Mouse (Mus musculus): ENCODE results near the gene Pde10a. TPM values are rescaled to one million over a fixed set of nuclear protein-coding genes. Genes with fewer than 3 reads are reported as not detected.

The Pde10a gene
- total and polyA plus RNA-seq, 3 experiments, result 0.04 to 0.41 (median 0.21) TPM

- Histone ChIP-seq H3K27me3 (replicated peaks) (no peaks in the 10 kb centered on the region), H3K4me2 (ENCODE audit: insufficient read depth, low read depth, poor library complexity, severe bottlenecking) (no peak overlapping the region), H3K4me3 (replicated peaks in 1 of 3; ENCODE audit: low read depth in 2 of 3, low read length in 2 of 3, poor library complexity in 1 of 3) (no peak overlapping the region), H3K36me3 (replicated peaks in 1 of 2; ENCODE audit: control insufficient read depth in 1 of 2, insufficient read depth in 1 of 2, low read length in 1 of 2) (no peaks in the 10 kb centered on the region), H3K9ac (ENCODE audit: insufficient read depth, low read depth) (no peak overlapping the region), H3K9me3 (replicated peaks; ENCODE audit: low read length) (no peaks in the 10 kb centered on the region), H3K79me2 (replicated peaks; ENCODE audit: control insufficient read depth, extremely low read depth, insufficient read depth, poor library complexity, severe bottlenecking) (no peaks in the 10 kb centered on the region), H3K27ac (ENCODE audit: insufficient read depth, low read depth) (no peak overlapping the region), H3K4me1 (ENCODE audit: control insufficient read depth in 1 of 2, insufficient read depth in 2 of 2) (peaks cover 0 to 34% of the 10 kb centered on the region in 2 experiments; a peak in 2 of 4 replicates)
- DNase-seq (ENCODE audit: extremely low read depth), result no peak
- TF ChIP-seq RAD21 (IDR thresholded peaks at IDR 0.05; ENCODE audit: low read depth, low read length) (no peak), MAFK (IDR thresholded peaks at IDR 0.05; ENCODE audit: insufficient replicate concordance, low read length) (no peak), MAX (IDR thresholded peaks at IDR 0.05; ENCODE audit: low read length) (no peak), POLR2A (IDR thresholded peaks at IDR 0.05; ENCODE audit: low read depth, low read length) (no peak), CHD2 (IDR thresholded peaks at IDR 0.05; ENCODE audit: low read length) (no peak), TBP (conservative IDR thresholded peaks at IDR 0.05; ENCODE audit: low read depth, low read length) (no peak), ELF1 (IDR thresholded peaks at IDR 0.05; ENCODE audit: low read depth, low read length) (no peak), IRF4 (IDR thresholded peaks at IDR 0.05; ENCODE audit: low read depth, low read length) (no peak), SIN3A (IDR thresholded peaks at IDR 0.05; ENCODE audit: low read length) (no peak), SMC3 (IDR thresholded peaks at IDR 0.05; ENCODE audit: low read depth, low read length) (no peak), POLR2AphosphoS2 (IDR thresholded peaks at IDR 0.05; ENCODE audit: low read depth, low read length) (no peak), RCOR1 (conservative IDR thresholded peaks at IDR 0.05; ENCODE audit: low read depth, low read length) (no peak), BHLHE40 (IDR thresholded peaks at IDR 0.05; ENCODE audit: low read depth, low read length) (no peak), E2F4 (IDR thresholded peaks at IDR 0.05; ENCODE audit: insufficient replicate concordance, low read depth, low read length) (no peak), ZNF384 (IDR thresholded peaks at IDR 0.05; ENCODE audit: low read depth, low read length) (no peak), MXI1 (IDR thresholded peaks at IDR 0.05; ENCODE audit: low read depth, low read length) (no peak), UBTF (IDR thresholded peaks at IDR 0.05; ENCODE audit: low read depth, low read length) (no peak)
- in situ Hi-C loops (cut with MboI; ENCODE audit: low pct_ligation_motif_present, low pct_unique_long_range_greater_than_20kb, low sequenced_read_pairs), result no loop called here
- dilution Hi-C loops (cut with MboI; ENCODE audit: extremely low pct_ligation_motif_present, extremely low pct_unique_long_range_greater_than_20kb, low sequenced_read_pairs), result no loop called here
Measured at GRCm38 (mm10) chr17:8841897-8842540, 316.8 kb downstream of the Pde10a start.

DNA sequence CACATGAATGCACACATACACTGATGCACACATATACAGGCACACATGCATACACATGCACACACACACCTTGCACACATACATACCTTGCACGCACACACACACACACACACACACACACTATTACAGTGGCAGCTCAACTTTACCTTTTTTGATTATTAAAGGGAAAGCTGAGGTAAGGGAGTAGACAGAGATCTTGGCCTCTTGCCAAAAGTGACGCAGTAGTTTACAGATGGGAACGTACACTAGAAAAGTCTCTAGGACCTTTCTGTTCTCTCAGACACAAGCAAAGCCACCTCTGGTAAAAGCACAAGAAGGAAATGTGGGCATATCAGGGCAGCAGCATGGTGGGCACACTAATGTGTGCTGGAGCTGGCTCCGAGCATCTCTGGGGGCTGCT, 317.5 kb downstream of the Pde10a start:
- no peaks in the 10 kb centered on the region for H3K27me3 ChIP-seq (replicated peaks)
- no peaks in the 10 kb centered on the region for H3K9me3 ChIP-seq (replicated peaks; ENCODE audit: low read length)
- no peaks in the 10 kb centered on the region for H3K36me3 ChIP-seq (replicated peaks in 1 of 2; ENCODE audit: control insufficient read depth in 1 of 2, insufficient read depth in 1 of 2, low read length in 1 of 2)
- DNase-seq (ENCODE audit: extremely low read depth), result no peak
- in situ Hi-C loops (cut with MboI; ENCODE audit: low pct_ligation_motif_present, low pct_unique_long_range_greater_than_20kb, low sequenced_read_pairs) (no loop called here), dilution Hi-C loops (cut with MboI; ENCODE audit: extremely low pct_ligation_motif_present, extremely low pct_unique_long_range_greater_than_20kb, low sequenced_read_pairs) (no loop called here)
- H3K9ac ChIP-seq (ENCODE audit: insufficient read depth, low read depth), result no peak overlapping the region
- no peak overlapping the region for H3K4me3 ChIP-seq (replicated peaks in 1 of 3; ENCODE audit: low read depth in 2 of 3, low read length in 2 of 3, poor library complexity in 1 of 3)
- no peak overlapping the region for H3K4me2 ChIP-seq (ENCODE audit: insufficient read depth, low read depth, poor library complexity, severe bottlenecking)
- H3K4me1 ChIP-seq (ENCODE audit: control insufficient read depth in 1 of 2, insufficient read depth in 2 of 2), result peaks cover 0 to 28% of the 10 kb centered on the region in 2 experiments; a peak in 2 of 4 replicates
- no peak for TF ChIP-seq ELF1 (IDR thresholded peaks at IDR 0.05; ENCODE audit: low read depth, low read length)
- no peak for TF ChIP-seq TBP (conservative IDR thresholded peaks at IDR 0.05; ENCODE audit: low read depth, low read length)
- no peak for TF ChIP-seq EP300 (IDR thresholded peaks at IDR 0.05; ENCODE audit: low read length)
- no peak for TF ChIP-seq TCF12 (IDR thresholded peaks at IDR 0.05; ENCODE audit: low read depth, low read length)
- TF ChIP-seq POLR2A (IDR thresholded peaks at IDR 0.05; ENCODE audit: low read depth, low read length), result no peak
- no peak for TF ChIP-seq PAX5 (IDR thresholded peaks at IDR 0.05; ENCODE audit: low read length)
- no peak for TF ChIP-seq MAFK (IDR thresholded peaks at IDR 0.05; ENCODE audit: insufficient replicate concordance, low read length)
- TF ChIP-seq MXI1 (IDR thresholded peaks at IDR 0.05; ENCODE audit: low read depth, low read length), result no peak
- no peak for TF ChIP-seq NRF1 (IDR thresholded peaks at IDR 0.05; ENCODE audit: low read depth, low read length)
- TF ChIP-seq ZMIZ1 (IDR thresholded peaks at IDR 0.05; ENCODE audit: low read depth, low read length), result no peak
- no peak for TF ChIP-seq JUN (IDR thresholded peaks at IDR 0.05; ENCODE audit: insufficient read depth, low read depth, low read length)
- TF ChIP-seq CHD2 (IDR thresholded peaks at IDR 0.05; ENCODE audit: low read length), result no peak
- TF ChIP-seq CTCF (conservative IDR thresholded peaks at IDR 0.05 in 1 of 2, IDR thresholded peaks at IDR 0.05 in 1 of 2; ENCODE audit: low read depth in 2 of 2, low read length in 2 of 2), result no peak
- no peak for TF ChIP-seq ETS1 (conservative IDR thresholded peaks at IDR 0.05; ENCODE audit: low read depth, low read length)
- TF ChIP-seq CHD1 (IDR thresholded peaks at IDR 0.05; ENCODE audit: low read depth, low read length), result no peak
- no peak for TF ChIP-seq BHLHE40 (IDR thresholded peaks at IDR 0.05; ENCODE audit: low read depth, low read length)
- TF ChIP-seq MAZ (IDR thresholded peaks at IDR 0.05; ENCODE audit: low read depth, low read length), result no peak
- H3K79me2 ChIP-seq (replicated peaks; ENCODE audit: control insufficient read depth, extremely low read depth, insufficient read depth, poor library complexity, severe bottlenecking), result no peaks in the 10 kb centered on the region
- H3K27ac ChIP-seq (ENCODE audit: insufficient read depth, low read depth), result no peak overlapping the region

Measured in CH12.LX (cell line).